Mouse (Mus musculus): Measurements from ENCODE around the gene Epha8. TPM values are rescaled to one million over a fixed set of nuclear protein-coding genes. Genes with fewer than 3 reads are reported as not detected.

Gene Epha8
- polyA plus RNA-seq, 1 experiment from 2014 or later, result 1.1 TPM

Other genes with a start within 250 kb of the Epha8 start
- gene Ephb2, start 120.8 kb downstream of the Epha8 start, polyA plus RNA-seq (2014; fragmentation: Nextera tagmentation; extraction: Ambion mirVana), result 8.8 and 11.4 TPM in 2 replicates
- 62.3 and 62.8 TPM in 2 replicates for gene C1qb, start 70.6 kb downstream of the Epha8 start, polyA plus RNA-seq (2014; fragmentation: Nextera tagmentation; extraction: Ambion mirVana)
- 27.5 and 32.3 TPM in 2 replicates for gene C1qc, start 63.8 kb downstream of the Epha8 start, polyA plus RNA-seq (2014; fragmentation: Nextera tagmentation; extraction: Ambion mirVana)
- gene C1qa, start 58.0 kb downstream of the Epha8 start, polyA plus RNA-seq (2014; fragmentation: Nextera tagmentation; extraction: Ambion mirVana), result 34.2 and 34.6 TPM in 2 replicates
- gene Zbtb40, start 92.0 kb upstream of the Epha8 start, polyA plus RNA-seq (2014; fragmentation: Nextera tagmentation; extraction: Ambion mirVana), result 4.4 and 4.7 TPM in 2 replicates

Data from intestine, embryonic 14.5 days (tissue).